Mouse (Mus musculus): ENCODE results near the gene Stard13. TPM values are rescaled to one million over a fixed set of nuclear protein-coding genes. Genes with fewer than 3 reads are reported as not detected.

Gene Stard13
- total RNA-seq, 2 experiments from 2014 or later: not detected

DNA sequence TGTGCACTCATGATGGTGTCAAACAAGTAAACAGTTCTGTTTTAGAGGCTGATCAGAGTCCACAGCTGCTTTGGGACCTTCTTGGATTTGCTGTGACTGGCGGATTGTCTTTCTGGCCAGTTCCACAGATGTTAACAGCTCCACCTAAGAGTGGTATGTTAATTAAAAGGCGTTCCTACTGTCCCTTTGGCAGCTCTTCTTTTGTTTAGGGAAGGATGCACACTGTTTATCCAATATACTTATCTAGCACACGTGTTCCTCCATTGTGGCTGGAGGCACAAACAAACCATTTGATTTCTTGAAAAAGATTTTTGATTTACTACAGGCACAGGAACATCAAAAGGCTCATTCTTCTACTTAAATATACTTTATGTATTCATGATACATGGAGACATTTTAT is 156.7 kb downstream of the Stard13 start:
- no peak for ATAC-seq (replicated peaks; ENCODE audit: low FRiP score, poor library complexity, severe bottlenecking)

DNA sequence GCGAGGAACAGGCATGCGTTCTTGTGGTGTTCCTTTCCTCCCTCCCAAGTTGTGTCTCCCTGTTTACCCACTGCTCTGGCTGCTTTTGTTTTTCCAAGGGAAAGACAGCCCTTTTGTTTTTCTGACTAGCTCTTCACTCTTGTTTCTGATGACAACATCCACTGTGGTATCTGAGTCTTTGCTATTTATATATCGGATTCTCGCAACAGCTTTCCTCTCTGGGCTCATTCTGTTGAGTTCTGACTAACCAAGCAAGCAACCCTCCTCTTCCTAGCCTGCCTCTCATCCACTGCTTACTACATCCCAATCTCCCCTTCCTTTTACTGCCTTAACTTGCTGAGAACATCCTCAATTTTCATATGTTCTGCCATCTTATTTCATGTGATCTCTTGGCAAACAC is 159.4 kb downstream of the Stard13 start:
- ATAC-seq (replicated peaks; ENCODE audit: low FRiP score, poor library complexity, severe bottlenecking): no peak

DNA sequence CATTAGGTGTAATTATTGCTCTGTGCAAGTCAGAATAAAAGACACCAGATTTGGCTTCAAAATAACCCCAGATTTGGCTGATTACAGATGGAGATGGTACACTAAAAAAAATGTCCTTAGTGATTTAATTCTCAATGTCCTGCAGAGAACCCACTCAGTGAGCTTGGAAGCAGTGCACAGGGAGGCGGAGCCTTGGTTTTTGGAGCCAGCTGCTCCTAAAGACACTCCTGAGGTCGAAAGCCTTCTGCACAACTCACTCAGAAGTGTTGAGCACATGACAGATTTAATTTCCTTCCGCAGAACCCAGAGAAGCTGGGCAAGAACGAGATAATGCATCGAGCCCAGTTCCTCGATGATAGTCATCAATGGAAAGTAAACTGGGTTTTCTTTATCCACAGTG is 162.2 kb downstream of the Stard13 start:
- ATAC-seq (replicated peaks; ENCODE audit: low FRiP score, poor library complexity, severe bottlenecking): no peak

DNA sequence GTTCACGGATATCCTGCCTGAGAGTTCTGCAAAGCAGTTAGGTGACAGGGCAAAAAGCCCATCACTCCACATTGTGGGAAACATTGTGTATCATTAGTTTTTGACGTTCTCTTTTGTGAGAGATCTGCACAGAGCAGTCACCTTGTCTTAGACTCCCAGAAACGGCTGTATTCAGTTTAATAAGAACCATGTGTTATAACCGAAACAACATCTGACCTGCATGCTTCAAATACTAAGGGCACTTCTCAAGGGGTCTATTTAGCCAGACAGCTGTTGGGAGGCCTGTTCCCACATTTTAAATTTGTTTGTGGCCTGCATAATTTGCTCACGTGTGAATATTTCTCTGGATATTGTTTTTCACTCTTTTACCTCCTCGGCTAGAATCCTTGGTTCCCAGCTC is 162.7 kb downstream of the Stard13 start:
- ATAC-seq (replicated peaks; ENCODE audit: low FRiP score, poor library complexity, severe bottlenecking): no peak

DNA sequence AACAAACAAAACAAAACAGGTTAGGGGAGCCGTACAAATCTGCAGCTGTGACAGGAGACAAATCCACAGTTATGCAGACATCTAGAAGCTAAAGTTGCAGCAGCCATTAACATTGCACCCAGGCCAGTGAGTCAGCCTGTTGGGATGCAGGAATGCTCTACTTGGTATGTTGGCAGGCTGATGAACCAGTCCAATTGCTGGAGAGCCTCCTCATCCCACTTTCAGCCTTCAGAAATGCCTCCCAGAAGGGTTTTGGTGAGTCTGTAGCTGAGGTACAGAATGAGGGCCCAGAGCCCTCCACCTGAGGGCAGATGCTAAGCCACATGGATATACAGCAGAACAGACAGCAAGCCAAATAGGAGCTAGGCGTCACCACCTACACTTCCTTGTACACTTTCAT is 164.1 kb downstream of the Stard13 start:
- no peak for ATAC-seq (replicated peaks; ENCODE audit: low FRiP score, poor library complexity, severe bottlenecking)

DNA sequence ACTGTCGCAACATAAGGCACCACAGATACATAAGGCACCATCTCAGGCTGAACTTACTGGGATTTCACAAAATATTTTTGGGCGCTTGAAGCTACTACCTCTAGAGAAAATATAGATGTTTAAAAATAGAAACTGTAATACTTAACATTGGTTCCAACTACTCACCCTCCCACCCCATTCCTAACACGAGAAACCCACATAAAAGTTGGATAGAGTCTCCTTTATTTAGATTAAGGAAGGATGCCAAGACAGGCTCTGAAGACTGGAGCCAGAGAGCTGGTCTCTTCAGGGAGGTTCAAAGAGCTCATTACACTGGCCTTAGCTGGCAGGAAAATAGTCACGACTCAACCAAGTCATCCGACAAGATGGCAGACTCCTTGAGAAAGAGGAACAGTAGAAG is 167.6 kb downstream of the Stard13 start:
- no peak for ATAC-seq (replicated peaks; ENCODE audit: low FRiP score, poor library complexity, severe bottlenecking)

DNA sequence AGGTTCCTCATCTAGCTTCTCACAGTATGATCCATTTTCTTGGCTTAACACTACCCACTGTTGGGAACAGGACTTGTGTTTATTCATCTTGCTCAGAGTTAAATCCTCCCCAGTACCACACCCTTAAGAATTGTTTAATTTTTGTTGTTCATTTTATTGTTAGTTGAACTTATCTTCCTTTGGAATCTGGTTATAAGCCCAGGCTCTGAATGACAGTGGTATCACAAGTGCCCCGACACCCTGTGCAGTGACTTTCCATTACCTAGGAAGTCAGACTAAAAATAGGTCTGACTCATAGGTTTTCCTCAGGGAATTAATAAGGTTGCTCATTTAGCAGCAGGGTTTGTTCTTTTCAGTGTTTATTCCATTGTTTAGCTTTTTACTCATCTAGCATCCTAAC is 168.4 kb downstream of the Stard13 start:
- ATAC-seq (replicated peaks; ENCODE audit: low FRiP score, poor library complexity, severe bottlenecking): no peak

DNA sequence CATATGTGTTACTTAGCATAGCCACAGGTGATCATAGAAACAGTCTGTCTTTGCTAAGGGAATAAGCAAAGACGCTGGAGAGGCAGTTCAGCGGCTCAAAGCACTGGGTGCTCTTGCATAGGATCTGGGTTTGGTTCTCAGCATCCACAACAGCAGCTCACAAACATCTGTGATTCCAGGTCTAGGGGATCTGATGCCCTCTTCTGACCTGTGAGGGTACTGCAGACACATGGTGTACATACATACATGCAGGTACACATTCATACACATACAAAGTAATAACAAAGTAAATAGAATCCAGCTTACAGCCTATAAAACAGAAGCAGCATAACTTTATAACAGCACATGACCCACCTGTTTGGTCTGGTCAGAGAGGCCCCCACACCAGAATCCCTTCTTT is 171.7 kb downstream of the Stard13 start:
- no peak for ATAC-seq (replicated peaks; ENCODE audit: low FRiP score, poor library complexity, severe bottlenecking)

DNA sequence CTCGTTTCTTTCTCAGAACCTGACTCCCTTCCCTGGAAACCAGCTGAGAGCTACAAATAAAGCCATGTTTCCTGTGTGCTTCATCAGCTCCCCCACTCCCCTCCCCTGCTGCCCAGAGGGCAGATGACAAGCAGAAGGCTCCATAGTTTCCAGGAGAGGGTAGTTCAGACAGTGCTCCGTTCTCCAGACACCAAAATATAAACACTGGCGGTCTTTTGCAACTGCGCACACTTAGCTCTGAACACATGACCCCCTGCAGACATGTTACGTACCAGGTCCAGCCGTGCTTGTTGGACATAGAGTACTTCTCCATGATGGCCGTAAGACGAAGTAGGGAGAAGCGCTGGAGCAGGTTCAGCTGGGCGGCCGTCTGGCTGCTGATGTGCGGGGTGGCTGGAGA is 173.2 kb downstream of the Stard13 start:
- ATAC-seq (replicated peaks; ENCODE audit: low FRiP score, poor library complexity, severe bottlenecking): no peak

DNA sequence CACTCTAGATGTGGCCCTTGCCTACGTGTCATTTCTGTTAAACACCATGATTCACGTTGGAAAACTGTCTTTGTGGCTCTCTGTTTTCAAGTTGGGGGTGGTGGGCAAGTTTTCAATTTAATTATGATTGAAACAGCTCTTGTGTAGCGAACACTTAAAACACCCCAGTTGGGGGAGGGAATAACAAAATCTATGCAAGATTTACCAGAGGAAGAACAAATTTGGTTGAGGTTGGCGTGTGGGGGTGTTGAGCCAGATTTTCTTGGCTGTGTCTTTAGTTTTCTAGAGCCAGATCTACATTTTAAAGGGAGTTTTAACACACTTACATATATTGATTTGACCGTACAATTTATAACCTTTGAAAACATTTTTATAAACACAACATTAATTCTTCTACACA is 173.9 kb downstream of the Stard13 start:
- ATAC-seq (replicated peaks; ENCODE audit: low FRiP score, poor library complexity, severe bottlenecking): no peak

DNA sequence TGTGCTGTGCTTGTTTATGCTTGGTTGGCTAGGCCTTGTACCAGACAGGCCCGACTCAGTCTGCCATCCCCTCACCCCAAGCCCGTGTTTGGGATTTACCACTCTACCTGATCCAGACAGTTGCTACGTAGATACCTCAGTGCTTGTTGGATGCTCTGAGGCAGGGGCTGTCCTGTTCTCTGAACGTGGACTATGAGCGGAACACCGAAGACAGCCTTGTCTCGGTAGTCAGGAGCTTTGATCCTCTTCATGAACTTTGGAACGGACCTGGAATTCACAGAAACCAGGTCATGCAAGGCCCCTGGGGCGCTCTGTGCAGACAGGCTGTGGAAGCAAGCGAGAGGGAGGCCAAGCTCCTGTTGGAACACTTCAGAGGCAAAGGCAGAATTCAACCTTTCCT is 174.3 kb downstream of the Stard13 start:
- ATAC-seq (replicated peaks; ENCODE audit: low FRiP score, poor library complexity, severe bottlenecking): no peak

DNA sequence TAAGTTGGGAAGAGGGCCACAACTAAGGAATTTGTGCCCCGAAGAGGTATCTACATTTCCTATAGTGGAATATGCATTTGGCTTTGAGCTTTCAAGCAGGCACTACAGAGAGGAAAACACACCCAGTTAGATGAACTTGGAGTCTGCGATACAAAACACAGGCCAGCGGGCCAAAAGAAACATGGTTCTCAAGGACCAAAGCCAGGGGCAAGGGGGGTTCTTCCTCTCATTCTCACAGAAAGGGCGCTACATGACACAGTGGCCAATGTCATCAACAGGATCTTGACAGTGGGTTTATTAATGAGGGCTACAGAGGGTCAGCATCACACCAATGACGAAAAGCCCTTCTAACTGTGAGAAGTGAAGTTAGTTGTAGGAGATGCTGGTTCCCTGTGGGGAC is 175.9 kb downstream of the Stard13 start:
- no peak for ATAC-seq (replicated peaks; ENCODE audit: low FRiP score, poor library complexity, severe bottlenecking)

DNA sequence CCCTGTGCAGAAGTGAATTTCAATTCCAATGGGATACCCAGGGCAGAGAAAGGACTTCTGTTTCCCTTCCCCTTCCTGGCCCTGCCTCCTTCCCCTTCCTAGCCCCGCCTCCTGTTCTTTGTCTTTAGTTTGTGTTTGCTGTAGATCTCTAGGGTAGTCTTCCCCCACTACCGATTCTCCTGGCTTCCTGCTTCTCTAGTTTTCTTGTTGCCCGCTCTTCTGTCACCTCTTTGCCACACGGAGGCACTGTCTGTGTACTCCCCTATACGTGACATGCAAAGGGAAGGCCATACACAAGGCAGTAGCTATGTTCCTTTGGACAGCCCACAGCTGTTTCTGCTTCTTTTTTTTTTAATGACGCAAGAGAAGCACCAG is 176.7 kb downstream of the Stard13 start:
- no peak for ATAC-seq (replicated peaks; ENCODE audit: low FRiP score, poor library complexity, severe bottlenecking)

DNA sequence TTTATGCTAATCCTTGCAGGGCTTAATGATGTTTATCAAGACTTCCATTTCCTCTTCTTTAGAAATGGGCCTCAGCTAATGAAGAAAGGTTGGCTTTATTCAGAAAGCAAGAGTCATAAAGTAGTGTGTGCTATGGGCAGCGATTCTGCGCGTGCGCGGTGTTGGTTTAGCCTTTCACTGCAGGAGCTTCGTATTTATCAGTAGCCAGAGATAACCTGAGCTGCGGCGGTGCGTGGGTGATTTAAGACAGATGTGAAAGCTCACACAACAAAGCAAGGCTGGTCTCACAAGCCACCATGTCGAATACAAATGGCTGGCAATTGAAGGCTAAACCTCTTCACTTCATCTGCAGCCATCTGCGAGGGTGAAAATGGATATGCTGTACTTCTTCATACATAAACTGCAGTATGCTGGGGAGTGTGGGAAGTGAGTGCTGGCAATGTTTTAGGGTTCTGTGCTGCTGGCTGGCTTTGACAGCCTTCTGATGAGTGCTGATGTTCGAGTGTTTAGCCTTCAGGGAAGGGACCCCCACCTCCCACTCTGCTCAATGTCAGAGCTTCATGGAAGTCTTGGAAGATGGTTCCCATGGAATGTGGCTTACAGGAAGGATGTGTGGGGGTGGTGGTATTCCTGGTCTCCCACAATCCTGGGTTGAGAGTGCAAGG is 177.2 kb downstream of the Stard13 start:
- ATAC-seq (replicated peaks; ENCODE audit: low FRiP score, poor library complexity, severe bottlenecking): no peak

DNA sequence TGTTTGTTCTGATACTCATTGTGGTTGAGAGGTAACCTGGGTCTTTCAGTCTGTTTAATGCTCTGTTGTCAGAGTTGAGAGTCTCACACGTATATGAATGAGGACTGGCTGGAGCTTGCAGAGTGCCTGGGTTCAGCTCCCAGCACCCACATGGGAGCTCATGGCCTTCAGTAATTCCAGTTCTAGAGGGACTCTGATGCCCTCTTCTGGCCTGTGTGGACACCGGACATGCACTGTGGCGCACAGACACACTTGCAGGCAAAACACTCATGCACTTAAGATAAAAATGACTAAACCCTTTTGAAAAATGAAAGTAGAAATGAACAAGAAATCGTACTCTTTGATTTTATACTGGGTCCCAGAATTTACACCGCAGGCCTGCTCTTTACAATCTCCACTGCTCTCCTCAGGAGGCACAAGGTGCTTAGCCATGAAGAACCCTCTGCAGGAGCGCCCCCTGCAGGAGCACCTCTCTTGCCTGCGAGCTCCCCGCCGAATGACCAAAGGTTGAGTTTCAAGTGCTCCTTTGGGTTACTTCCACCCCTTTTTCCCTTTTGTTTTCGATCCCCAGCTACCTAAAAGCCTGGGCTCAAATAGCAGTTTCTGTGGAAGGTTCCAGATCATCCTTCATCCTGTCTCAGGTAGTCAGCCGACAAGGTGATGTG is 178.1 kb downstream of the Stard13 start:
- ATAC-seq (replicated peaks; ENCODE audit: low FRiP score, poor library complexity, severe bottlenecking): no peak

DNA sequence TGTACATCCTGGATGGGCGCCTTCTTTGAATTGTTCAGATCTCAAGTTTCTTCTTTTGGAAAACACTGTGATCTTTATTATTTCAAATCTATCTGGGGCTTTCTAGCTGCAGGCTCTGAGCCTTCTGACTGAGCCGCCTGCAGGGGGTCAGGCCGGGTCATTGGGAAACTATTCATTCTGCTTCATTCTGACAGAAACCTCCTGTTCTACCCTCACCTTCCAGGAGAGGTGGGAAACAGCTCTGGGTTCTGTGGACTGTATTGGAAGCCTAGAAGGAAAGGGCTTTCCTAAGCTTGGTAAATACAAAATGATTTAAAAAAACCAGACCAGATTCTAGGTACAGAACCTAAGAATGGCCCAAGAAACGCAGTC is 178.9 kb downstream of the Stard13 start:
- ATAC-seq (replicated peaks; ENCODE audit: low FRiP score, poor library complexity, severe bottlenecking): no peak

DNA sequence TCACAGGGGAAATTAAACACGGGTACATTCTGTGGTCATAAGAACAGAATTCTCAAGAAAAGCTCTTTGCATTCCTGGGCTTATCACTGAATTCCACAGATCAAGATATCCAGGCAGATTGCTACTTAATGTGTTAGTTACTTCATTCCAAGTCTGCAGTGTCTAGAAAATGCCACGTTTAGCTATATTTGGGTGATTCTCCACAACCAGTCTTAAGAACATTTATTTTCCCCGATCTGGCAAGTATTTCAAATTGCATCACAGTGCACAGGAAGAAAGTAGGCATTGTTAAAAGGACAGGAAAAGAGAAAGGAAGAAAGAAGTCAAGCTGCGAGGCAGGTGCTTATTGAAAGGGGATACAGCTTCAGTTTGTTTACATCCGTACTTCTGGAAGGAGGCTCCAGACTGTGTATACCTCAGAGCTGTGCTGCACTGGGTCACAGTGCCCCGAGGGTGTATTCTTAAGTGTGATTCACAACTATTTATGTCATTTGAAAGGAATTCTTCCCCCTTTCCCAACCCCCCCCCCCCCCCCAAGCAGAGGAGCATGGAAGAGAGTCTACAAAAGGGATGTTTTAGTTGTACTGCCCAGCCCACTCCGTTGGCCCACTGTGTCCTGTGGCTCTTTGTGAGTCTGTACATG is 179.4 kb downstream of the Stard13 start:
- no peak for ATAC-seq (replicated peaks; ENCODE audit: low FRiP score, poor library complexity, severe bottlenecking)

DNA sequence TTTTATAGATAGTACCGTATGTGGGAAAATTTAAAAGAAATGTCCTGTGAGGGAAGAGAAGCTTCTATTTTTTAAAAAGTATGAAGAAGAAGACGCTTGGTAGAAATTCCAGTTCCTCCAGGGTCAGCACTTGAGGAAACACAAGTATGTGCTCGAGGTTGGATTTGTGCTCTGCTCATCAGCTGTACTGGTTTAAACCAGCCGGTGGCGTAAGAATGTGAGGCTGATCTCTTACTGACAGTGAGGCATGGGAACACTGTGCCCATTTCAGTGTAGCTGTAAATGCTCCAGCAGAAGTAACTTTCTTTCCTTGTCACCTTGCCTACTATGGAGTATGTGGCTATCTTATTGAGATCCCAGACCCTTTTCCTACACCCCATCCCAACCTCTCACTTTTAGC is 180.4 kb downstream of the Stard13 start:
- ATAC-seq (replicated peaks; ENCODE audit: low FRiP score, poor library complexity, severe bottlenecking): no peak

DNA sequence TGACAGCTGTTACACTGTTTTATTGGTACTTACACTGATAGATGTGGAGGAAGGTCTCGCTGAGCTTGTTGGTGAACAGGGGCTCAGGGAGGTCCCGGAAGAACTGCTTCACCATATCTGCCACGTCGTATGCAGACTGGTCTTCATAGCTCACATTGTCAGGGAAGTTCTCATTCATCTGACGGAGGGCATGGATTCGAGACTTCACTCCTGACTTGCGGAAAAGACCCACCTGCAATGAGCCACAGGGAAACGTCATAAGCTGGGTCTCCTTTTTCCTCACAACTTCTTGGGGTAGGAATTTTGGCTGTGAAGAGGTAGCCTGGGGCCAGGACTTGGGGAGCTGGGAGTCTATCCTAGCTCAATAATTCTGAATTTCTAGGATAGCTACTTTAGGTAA is 181.3 kb downstream of the Stard13 start:
- no peak for ATAC-seq (replicated peaks; ENCODE audit: low FRiP score, poor library complexity, severe bottlenecking)

DNA sequence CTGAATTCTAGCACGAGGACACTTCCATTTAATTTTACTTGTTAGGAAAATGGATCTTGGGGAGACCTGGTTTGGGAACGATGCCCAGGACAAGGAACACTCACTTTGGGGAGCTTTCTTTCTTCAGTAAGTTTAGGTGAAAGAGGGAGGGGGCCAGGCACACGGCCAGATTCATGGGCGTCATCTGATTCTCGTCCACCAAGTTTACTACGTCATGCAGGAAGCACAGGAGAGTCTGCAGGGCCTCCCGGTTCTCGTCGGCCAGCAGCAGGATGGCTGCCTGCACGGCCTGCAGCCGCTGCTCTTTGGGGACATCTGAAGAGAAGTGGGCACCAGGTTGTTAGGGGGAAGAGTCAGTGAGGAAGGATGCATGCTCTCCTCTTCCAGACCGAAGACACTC is 186.1 kb downstream of the Stard13 start:
- no peak for ATAC-seq (replicated peaks; ENCODE audit: low FRiP score, poor library complexity, severe bottlenecking)

DNA sequence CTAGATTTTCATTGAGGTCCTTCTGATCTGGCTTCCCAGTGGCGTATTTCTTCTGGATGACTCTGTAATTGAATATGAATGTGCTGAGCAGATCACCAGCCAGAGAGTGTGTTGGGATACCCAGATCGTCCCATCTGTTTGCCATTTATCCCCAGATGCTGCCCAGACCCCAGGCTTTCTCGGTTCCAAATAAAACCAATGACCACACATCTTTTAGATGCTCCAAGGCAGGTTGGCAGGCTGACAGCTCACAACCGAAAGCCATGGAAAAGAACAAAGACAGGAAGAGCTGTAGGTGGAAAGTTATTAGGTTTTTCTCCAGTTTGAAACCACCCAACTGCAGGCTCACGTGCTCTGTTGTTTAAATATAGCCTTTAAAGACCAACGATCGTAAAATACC is 186.7 kb downstream of the Stard13 start:
- ATAC-seq (replicated peaks; ENCODE audit: low FRiP score, poor library complexity, severe bottlenecking): no peak

DNA sequence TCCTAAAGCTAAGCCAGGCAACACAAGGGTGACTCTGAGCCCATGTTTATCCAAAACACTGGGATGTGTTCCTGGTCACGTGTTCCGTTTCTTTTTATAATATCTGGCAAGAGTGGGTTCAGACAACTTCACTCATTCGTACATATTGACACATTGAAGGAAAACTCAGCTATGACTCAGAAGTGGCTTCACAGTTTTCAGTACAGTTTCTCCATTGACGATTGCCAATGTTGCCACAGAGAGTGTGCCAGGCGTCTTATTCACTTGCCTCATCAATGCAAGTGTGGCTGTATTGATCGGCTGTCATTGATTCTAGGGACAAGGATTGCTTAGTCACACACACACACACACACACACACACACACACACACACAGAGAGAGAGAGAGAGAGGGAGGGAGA is 187.5 kb downstream of the Stard13 start:
- ATAC-seq (replicated peaks; ENCODE audit: low FRiP score, poor library complexity, severe bottlenecking): no peak

Measured in erythroid progenitor cell, adult 5-6 weeks (primary cell).